Mouse (Mus musculus) heart, adult 2 months (tissue): Measurements from ENCODE around the gene Ager. TPM values are rescaled to one million over a fixed set of nuclear protein-coding genes. Genes with fewer than 3 reads are reported as not detected.

Source experiments
- DNase-seq, 2 experiments: peaks; one replicate each; pipeline ENCODE4 v3.0.0; 2021
- H3K27ac ChIP-seq: fragments of 200-600 bp; 2 replicates; pipeline ENCODE4 v1.8.1; 2022
- H3K27me3 ChIP-seq: fragments of 200-500 bp; 2 replicates; pipeline ENCODE4 v1.6.1; 2012; ENCODE audit warnings: mild to moderate bottlenecking, low read length, inconsistent platforms, mixed read lengths; ENCODE audit not compliant: control insufficient read depth, insufficient read depth
- H3K36me3 ChIP-seq: fragments of 200-500 bp; 2 replicates; pipeline ENCODE4 v1.6.1; 2012; ENCODE audit warnings: low read length, inconsistent platforms; ENCODE audit not compliant: control insufficient read depth, insufficient read depth
- H3K4me1 ChIP-seq: fragments of 200-500 bp; 2 replicates; pipeline ENCODE4 v1.6.1; 2011; ENCODE audit warnings: low read length; ENCODE audit not compliant: control insufficient read depth, insufficient read depth
- H3K4me3 ChIP-seq: fragments of 200-600 bp; 2 replicates; pipeline ENCODE4 v1.8.1; 2022
- H3K79me2 ChIP-seq: fragments of 200-500 bp; replicated peaks from 2 replicates; pipeline ENCODE4 v1.6.1; 2012; ENCODE audit warnings: mild to moderate bottlenecking, inconsistent platforms, low read length, moderate library complexity, mixed read lengths; ENCODE audit not compliant: control insufficient read depth, insufficient read depth
- H3K9ac ChIP-seq: fragments of 200-500 bp; 2 replicates; pipeline ENCODE4 v1.6.1; 2012; ENCODE audit warnings: low read depth, mild to moderate bottlenecking, control low read depth, inconsistent platforms, low read length, mixed read lengths
- CTCF ChIP-seq: fragments of 200-600 bp; IDR thresholded peaks from 2 replicates; pipeline ENCODE4 v1.8.1; 2022; ENCODE audit warnings: antibody characterized with exemption, mild to moderate bottlenecking, moderate library complexity
- EP300 ChIP-seq: fragments of 200-500 bp; IDR thresholded peaks from 2 replicates; pipeline ENCODE4 v1.6.1; 2011; ENCODE audit warnings: low read depth, low read length, control low read depth; ENCODE audit not compliant: insufficient read depth
- POLR2A ChIP-seq: fragments of 200-500 bp; IDR thresholded peaks from 2 replicates; pipeline ENCODE4 v1.6.1; 2011; ENCODE audit warnings: mild to moderate bottlenecking, low read depth, low read length, control low read depth; ENCODE audit not compliant: insufficient read depth
- WGBS: fragments of 180-500 bp; shearing (Covaris S2); methylation state at CpG from one replicate; pipeline ENCODE4 v1.1.7; 2018; 5-methylcytosine and 5-hydroxymethylcytosine counted together
- intact Hi-C: fragments of 180-260 bp; cut with DNase I; formaldehyde crosslinking; loops from one replicate; pipeline ENCODE4 v1.15.1; 2025
- polyA plus RNA-seq: library from polyadenylated mRNA; depleted of rRNA; stranded (reverse); fragments of >200 nt; gene quantifications from 2 replicates; pipeline ENCODE4 v1.2.3, GENCODE M21; 2012; rRNA removed
- total RNA-seq, 2 experiments: library from RNA; stranded (reverse); gene quantifications; 2 replicates each; pipeline ENCODE4 v1.2.3; 2021

The Ager gene
- total and polyA plus RNA-seq, 3 experiments, result 0.14 to 2.2 (median 0.18) TPM

DNA sequence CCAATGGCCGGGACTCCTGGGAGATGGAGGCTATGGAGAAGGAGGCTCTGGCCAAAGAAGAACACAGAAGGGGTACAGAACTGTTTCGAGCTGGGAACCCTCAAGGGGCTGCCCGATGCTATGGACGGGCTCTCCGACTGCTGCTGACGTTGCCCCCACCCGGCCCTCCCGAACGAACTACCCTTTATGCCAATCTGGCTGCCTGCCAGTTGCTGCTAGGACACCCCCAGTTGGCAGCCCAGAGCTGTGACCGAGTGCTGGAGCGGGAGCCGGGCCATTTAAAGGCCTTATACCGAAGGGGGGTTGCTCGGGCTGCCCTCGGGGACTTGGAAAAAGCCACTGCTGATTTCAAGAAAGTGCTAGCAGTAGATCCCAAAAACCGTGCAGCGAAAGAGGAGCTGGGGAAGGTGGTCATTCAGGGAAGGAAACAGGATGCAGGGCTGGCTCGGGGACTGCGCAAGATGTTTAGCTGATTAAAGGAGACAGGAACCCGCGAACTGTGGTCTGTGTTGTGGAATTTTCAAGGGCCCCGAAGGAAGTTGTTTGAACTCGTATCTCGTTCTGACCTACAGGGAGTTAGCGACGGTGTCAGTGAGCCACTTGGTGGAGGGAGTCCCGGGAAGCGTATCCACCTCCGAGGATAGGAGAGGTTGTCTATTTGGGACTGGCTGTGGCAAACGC is 48.3 kb downstream of the Ager start:
- TF ChIP-seq POLR2A, result no peak
- TF ChIP-seq CTCF, result no peak
- no peak for TF ChIP-seq EP300
- peak; percentile 26 to 32 for DNase-seq
- H3K4me1 ChIP-seq, result peaks cover 11% of the 10 kb centered on the region
- intact Hi-C loops, result no loop called here
- H3K4me3 ChIP-seq, result peak overlapping the region; percentile 30; the same call in 1 of the 2 replicates
- no peaks in the 10 kb centered on the region for H3K27me3 ChIP-seq
- H3K36me3 ChIP-seq, result no peaks in the 10 kb centered on the region
- WGBS, result 57% methylated on average over 30 of the region's 30 CpGs
- no peaks in the 10 kb centered on the region; the same call in 1 of the 2 replicates for H3K79me2 ChIP-seq
- H3K27ac ChIP-seq, result no peak overlapping the region
- no peak overlapping the region for H3K9ac ChIP-seq

DNA sequence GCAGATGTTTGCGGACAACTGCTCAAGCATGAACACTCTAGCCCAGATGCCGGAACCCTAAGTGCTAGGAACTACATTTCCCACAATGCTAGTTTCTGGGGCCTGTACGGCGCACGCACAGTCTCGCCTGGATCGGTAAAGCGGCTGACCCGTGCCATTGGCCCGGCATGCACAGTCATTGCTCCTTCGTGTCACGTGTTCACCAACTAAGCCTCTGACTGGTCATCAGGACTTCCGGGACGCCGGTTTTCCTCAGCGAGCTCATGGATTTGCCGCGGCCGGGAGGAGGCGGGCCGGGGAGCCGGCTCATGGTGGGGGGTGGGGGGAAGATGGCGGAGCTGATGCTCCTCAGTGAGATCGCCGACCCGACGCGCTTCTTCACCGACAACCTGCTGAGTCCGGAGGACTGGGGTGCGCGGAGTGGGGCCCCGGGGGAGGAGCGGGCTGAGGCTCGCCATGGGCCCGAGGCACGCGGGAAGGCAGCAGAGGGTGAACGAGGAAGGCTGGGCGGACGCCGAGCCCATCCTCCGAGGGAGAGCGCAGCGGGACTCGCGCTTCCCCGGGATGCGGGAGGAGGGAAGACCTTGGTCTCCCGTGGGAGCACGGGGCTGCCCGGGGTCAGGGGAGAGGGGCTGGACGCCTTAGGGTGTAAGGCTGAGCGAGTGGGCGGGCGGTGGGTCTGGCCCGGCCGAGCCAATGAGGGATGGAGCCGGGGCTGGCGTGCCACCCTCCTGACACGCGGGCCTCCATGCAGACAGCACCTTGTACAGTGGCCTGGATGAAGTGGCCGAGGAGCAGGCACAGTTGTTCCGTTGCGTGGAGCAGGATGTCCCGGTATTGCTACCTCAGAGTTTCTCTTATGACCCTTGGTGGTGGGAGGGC is 49.5 kb downstream of the Ager start, which contains the start of gene Atf6b:
Atf6b (plus strand) TSS at position 241 of the 882 bp plus-strand sequence.
- H3K4me3 ChIP-seq, result peak within 1 kb of the TSS; percentile 98
- H3K27ac ChIP-seq, result peak within 1 kb of the TSS; percentile 84
- peak within 1 kb of the TSS; percentile 83 for H3K9ac ChIP-seq
- intact Hi-C loops, result no loop called here
- DNase-seq, result peak; percentile 89 to 97
- no peaks in the 10 kb centered on the region for H3K27me3 ChIP-seq
- no peaks in the 10 kb centered on the region; the same call in 1 of the 2 replicates for H3K79me2 ChIP-seq
- H3K36me3 ChIP-seq, result no peaks in the 10 kb centered on the region
- TF ChIP-seq EP300 (peak; percentile 76; the same call in 1 of the 2 replicates), CTCF (no peak), POLR2A (0 out of 2 replicates have a peak, but pooled peaks have one; percentile 39)
- H3K4me1 ChIP-seq, result peaks cover 6% of the 10 kb centered on the region
- WGBS, result under 1% methylated on average over 66 of the region's 66 CpGs

DNA sequence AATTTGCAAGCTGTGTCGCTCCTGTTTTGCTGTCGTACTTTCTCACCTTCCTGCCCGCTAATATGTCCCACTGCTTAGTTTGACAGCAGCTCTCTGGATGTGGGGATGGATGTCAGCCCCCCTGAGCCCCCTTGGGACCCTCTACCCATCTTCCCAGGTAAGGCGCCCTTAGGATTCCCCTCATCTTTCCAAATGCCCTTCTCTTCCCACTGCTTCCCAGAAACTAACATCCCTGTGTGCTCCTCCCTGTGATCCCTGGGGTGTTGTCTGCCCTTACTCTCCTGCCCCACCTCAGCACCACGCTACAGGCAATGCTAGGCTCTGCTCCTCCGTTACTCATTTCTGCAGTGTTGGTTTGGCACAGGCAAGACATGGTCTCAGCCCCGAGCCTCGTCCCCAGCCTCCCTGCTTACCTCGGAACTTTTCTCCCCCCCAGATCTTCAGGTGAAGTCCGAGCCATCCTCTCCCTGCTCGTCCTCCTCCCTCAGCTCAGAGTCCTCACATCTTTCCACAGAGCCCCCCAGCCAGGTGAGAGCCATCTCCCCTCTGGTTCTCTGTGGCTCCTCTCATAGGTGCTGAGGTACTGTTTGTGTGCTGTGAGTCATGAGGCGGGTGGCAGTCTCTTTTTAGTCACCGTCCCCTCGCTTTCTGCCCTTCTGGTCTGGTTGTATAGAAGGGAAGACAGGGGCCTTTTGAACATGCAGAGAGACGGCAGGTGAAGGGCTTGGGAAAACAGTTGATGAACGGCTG is 50.7 kb downstream of the Ager start:
- no peak overlapping the region for H3K27ac ChIP-seq
- H3K4me1 ChIP-seq, result peaks cover 6% of the 10 kb centered on the region
- intact Hi-C loops, result no loop called here
- no peak overlapping the region for H3K4me3 ChIP-seq
- peak in 1 of 2 experiments; percentile 4 for DNase-seq
- WGBS, result 86% methylated on average over 16 of the region's 16 CpGs
- no peaks in the 10 kb centered on the region for H3K36me3 ChIP-seq
- H3K79me2 ChIP-seq, result no peaks in the 10 kb centered on the region; the same call in 1 of the 2 replicates
- H3K9ac ChIP-seq, result no peak overlapping the region
- no peaks in the 10 kb centered on the region for H3K27me3 ChIP-seq
- TF ChIP-seq CTCF (no peak), POLR2A (no peak), EP300 (no peak)

DNA sequence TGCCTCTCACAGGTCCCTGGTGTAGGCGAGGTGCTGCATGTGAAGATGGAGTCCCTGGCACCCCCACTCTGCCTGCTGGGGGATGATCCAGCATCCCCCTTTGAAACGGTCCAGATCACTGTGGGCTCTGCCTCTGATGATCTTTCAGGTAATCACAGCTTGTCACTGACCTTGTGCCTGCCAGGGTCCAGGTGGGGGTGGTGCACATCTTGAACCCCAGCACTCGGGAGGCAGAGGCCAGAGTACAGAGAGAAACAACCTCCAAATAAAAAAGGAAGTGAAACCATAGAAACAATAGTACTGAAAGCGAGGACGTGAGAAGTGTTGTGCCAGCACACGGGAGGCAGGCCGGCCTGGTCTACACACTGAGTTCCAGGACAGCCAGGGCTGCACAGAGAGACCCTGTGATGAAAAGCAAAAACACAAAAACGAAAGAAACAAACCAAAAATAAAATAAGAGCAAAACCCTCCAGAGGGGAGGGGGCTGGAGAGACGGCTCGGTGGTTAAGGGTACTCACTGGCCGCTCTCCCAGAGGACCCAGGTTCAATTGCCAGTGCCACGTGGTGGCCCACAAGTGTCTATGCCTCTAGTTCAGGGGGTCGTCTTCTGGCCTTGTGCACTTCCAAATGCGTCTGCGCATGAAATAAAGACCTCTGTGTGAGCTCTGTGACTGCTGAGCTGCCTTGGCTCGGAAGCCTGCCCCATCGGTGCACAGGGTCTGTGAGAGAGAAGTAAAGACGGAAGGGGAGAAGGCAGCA is 51.6 kb downstream of the Ager start:
- TF ChIP-seq EP300 (no peak), POLR2A (no peak)
- intact Hi-C loops, result no loop called here
- H3K9ac ChIP-seq, result no peak overlapping the region

More for the DNA sequence above, 51.6 kb downstream of the Ager start:
- Histone ChIP-seq H3K79me2 (no peaks in the 10 kb centered on the region; the same call in 1 of the 2 replicates), H3K4me3 (no peak overlapping the region), H3K4me1 (peaks cover 9% of the 10 kb centered on the region), H3K27me3 (no peaks in the 10 kb centered on the region), H3K36me3 (no peaks in the 10 kb centered on the region), H3K27ac (no peak overlapping the region)
- DNase-seq, result no peak
- WGBS, result 85% methylated on average over 18 of the region's 18 CpGs

Other genes with a start within 250 kb of the Ager start
- gene Btnl2, start 243.0 kb upstream of the Ager start, total RNA-seq, result under 1 TPM; 0.41 to 0.44 TPM
- gene Btnl2, start 243.0 kb upstream of the Ager start, polyA plus RNA-seq, result 0.26 and 0.31 TPM in 2 replicates
- gene Btnl1, start 220.7 kb upstream of the Ager start, total RNA-seq, result not detected
- gene Btnl1, start 220.7 kb upstream of the Ager start, polyA plus RNA-seq, result not detected in 2 replicates
- not detected for gene BC051142, start 199.0 kb upstream of the Ager start, total RNA-seq
- 0.94 and 1.1 TPM in 2 replicates for gene BC051142, start 199.0 kb upstream of the Ager start, polyA plus RNA-seq
- gene Btnl4, start 120.5 kb upstream of the Ager start, total RNA-seq, result not detected
- gene Btnl4, start 120.5 kb upstream of the Ager start, polyA plus RNA-seq, result not detected in 2 replicates
- not detected for gene Btnl6, start 80.5 kb upstream of the Ager start, total RNA-seq
- not detected in 2 replicates for gene Btnl6, start 80.5 kb upstream of the Ager start, polyA plus RNA-seq
- gene Notch4, start 33.6 kb upstream of the Ager start, total RNA-seq, result 10 to 100 TPM; 30.4 to 32.3 TPM
- 21.4 and 24.8 TPM in 2 replicates for gene Notch4, start 33.6 kb upstream of the Ager start, polyA plus RNA-seq
- gene Gpsm3, start 8.1 kb upstream of the Ager start, total RNA-seq, result 1 to 10 TPM; 3.9 to 5.2 TPM
- 4.4 and 6.4 TPM in 2 replicates for gene Gpsm3, start 8.1 kb upstream of the Ager start, polyA plus RNA-seq
- 10 to 100 TPM; 16.1 to 18.4 TPM for gene Pbx2, start 6.6 kb upstream of the Ager start, total RNA-seq
- 22.1 and 28.3 TPM in 2 replicates for gene Pbx2, start 6.6 kb upstream of the Ager start, polyA plus RNA-seq
- gene Rnf5, start 5.8 kb downstream of the Ager start, total RNA-seq, result 10 to 100 TPM; 37.6 to 40.4 TPM
- 71.7 and 92.2 TPM in 2 replicates for gene Rnf5, start 5.8 kb downstream of the Ager start, polyA plus RNA-seq
- 10 to 100 TPM; 64.8 to 68.9 TPM for gene Agpat1, start 6.4 kb downstream of the Ager start, total RNA-seq
- 178 and 184 TPM in 2 replicates for gene Agpat1, start 6.4 kb downstream of the Ager start, polyA plus RNA-seq
- 1 to 10 TPM; 1.2 to 1.8 TPM for gene Egfl8, start 18.1 kb downstream of the Ager start, total RNA-seq
- 2.4 and 3.4 TPM in 2 replicates for gene Egfl8, start 18.1 kb downstream of the Ager start, polyA plus RNA-seq
- gene Ppt2, start 30.6 kb downstream of the Ager start, total RNA-seq, result 10 to 100 TPM; 53.0 to 63.9 TPM
- 50.5 and 55.7 TPM in 2 replicates for gene Ppt2, start 30.6 kb downstream of the Ager start, polyA plus RNA-seq
- 1 to 10 TPM in 1 of 2 experiments, under 1 TPM in 1; 0.86 to 1.4 TPM for gene Prrt1, start 31.7 kb downstream of the Ager start, total RNA-seq
- 2.7 and 7.0 TPM in 2 replicates for gene Prrt1, start 31.7 kb downstream of the Ager start, polyA plus RNA-seq
- 1 to 10 TPM; 7.9 TPM for gene Fkbpl, start 46.9 kb downstream of the Ager start, total RNA-seq
- gene Fkbpl, start 46.9 kb downstream of the Ager start, polyA plus RNA-seq, result 4.0 and 8.8 TPM in 2 replicates
- gene Atf6b, start 49.3 kb downstream of the Ager start, total RNA-seq, result 10 to 100 TPM; 15.3 to 18.4 TPM
- 25.3 and 27.4 TPM in 2 replicates for gene Atf6b, start 49.3 kb downstream of the Ager start, polyA plus RNA-seq
- gene Tnxb, start 72.7 kb downstream of the Ager start, total RNA-seq, result 10 to 100 TPM; 28.5 to 28.8 TPM
- gene Tnxb, start 72.7 kb downstream of the Ager start, polyA plus RNA-seq, result 27.3 and 32.7 TPM in 2 replicates
- gene C4b, start 146.0 kb downstream of the Ager start, total RNA-seq, result 10 to 100 TPM; 16.8 to 19.7 TPM
- gene C4b, start 146.0 kb downstream of the Ager start, polyA plus RNA-seq, result 18.0 and 26.6 TPM in 2 replicates
- gene Cyp21a1, start 206.7 kb downstream of the Ager start, total RNA-seq, result not detected
- 0.09 and 0.20 TPM in 2 replicates for gene Cyp21a1, start 206.7 kb downstream of the Ager start, polyA plus RNA-seq
- gene Stk19, start 239.1 kb downstream of the Ager start, total RNA-seq, result 1 to 10 TPM; 8.5 to 9.5 TPM
- gene Stk19, start 239.1 kb downstream of the Ager start, polyA plus RNA-seq, result 14.1 and 17.3 TPM in 2 replicates
- 10 to 100 TPM; 12.4 to 14.2 TPM for gene Dxo, start 239.2 kb downstream of the Ager start, total RNA-seq
- 22.9 and 28.3 TPM in 2 replicates for gene Dxo, start 239.2 kb downstream of the Ager start, polyA plus RNA-seq